Mouse (Mus musculus): ENCODE results near the gene Ttc3. TPM values are rescaled to one million over a fixed set of nuclear protein-coding genes. Genes with fewer than 3 reads are reported as not detected.
"Not testable (repeated sequence)": the region's sequence is repeated elsewhere in the genome, so short reads cannot be mapped to it uniquely, and the experiment has no call there.

The Ttc3 gene
- polyA plus RNA-seq, 1 experiment from 2014 or later = 920 TPM

GRCm38 (mm10) chr16:94335656-94336055, 34.8 kb upstream of the Ttc3 start:
- 43% methylated on average over 5 of the region's 5 CpGs for WGBS
- H3K4me3 ChIP-seq (ENCODE audit: low read length) = no peak overlapping the region
- no peak for ATAC-seq
- no peak overlapping the region for H3K4me2 ChIP-seq (ENCODE audit: low read length)
- H3K36me3 ChIP-seq (ENCODE audit: control insufficient read depth, insufficient read depth, low read length) = no peaks in the 10 kb centered on the region
- no peaks in the 10 kb centered on the region for H3K9me3 ChIP-seq (ENCODE audit: control insufficient read depth, low read length)
- no peak overlapping the region for H3K27ac ChIP-seq (ENCODE audit: low read depth, low read length)
- H3K27me3 ChIP-seq (replicated peaks; ENCODE audit: control insufficient read depth, insufficient read depth, low read length) = no peaks in the 10 kb centered on the region
- no peaks in the 10 kb centered on the region for H3K4me1 ChIP-seq (ENCODE audit: control insufficient read depth, insufficient read depth, low read depth, low read length)
- no peak overlapping the region for H3K9ac ChIP-seq (ENCODE audit: low read depth, low read length)

GRCm38 (mm10) chr16:94339164-94340160, 31.0 kb upstream of the Ttc3 start:
- not testable (repeated sequence) for H3K9me3 ChIP-seq (ENCODE audit: control insufficient read depth, low read length); H3K9ac ChIP-seq (ENCODE audit: low read depth, low read length); H3K4me3 ChIP-seq (ENCODE audit: low read length); ATAC-seq; H3K27ac ChIP-seq (ENCODE audit: low read depth, low read length); H3K4me2 ChIP-seq (ENCODE audit: low read length); H3K27me3 ChIP-seq (replicated peaks; ENCODE audit: control insufficient read depth, insufficient read depth, low read length); H3K36me3 ChIP-seq (ENCODE audit: control insufficient read depth, insufficient read depth, low read length); H3K4me1 ChIP-seq (ENCODE audit: control insufficient read depth, insufficient read depth, low read depth, low read length)
- WGBS = 95% methylated on average over 18 of the region's 22 CpGs

- no peaks in the 10 kb centered on the region for H3K9me3 ChIP-seq (ENCODE audit: control insufficient read depth, low read length)
- peaks cover 9% of the 10 kb centered on the region for H3K4me1 ChIP-seq (ENCODE audit: control insufficient read depth, insufficient read depth, low read depth, low read length)
- H3K27ac ChIP-seq (ENCODE audit: low read depth, low read length) = no peak overlapping the region
- no peaks in the 10 kb centered on the region for H3K27me3 ChIP-seq (replicated peaks; ENCODE audit: control insufficient read depth, insufficient read depth, low read length)
- H3K4me2 ChIP-seq (ENCODE audit: low read length) = no peak overlapping the region
- H3K9ac ChIP-seq (ENCODE audit: low read depth, low read length) = no peak overlapping the region
- H3K4me3 ChIP-seq (ENCODE audit: low read length) = no peak overlapping the region
- ATAC-seq = no peak
- WGBS = 76% methylated on average over 1 of the region's 1 CpGs
- H3K36me3 ChIP-seq (ENCODE audit: control insufficient read depth, insufficient read depth, low read length) = no peaks in the 10 kb centered on the region
These were observed 24.7 kb upstream of the Ttc3 start for GRCm38 (mm10) chr16:94345733-94346132.

GRCm38 (mm10) chr16:94347080-94347731, 23.2 kb upstream of the Ttc3 start:
- Histone ChIP-seq H3K4me1 (ENCODE audit: control insufficient read depth, insufficient read depth, low read depth, low read length) (peaks cover 9% of the 10 kb centered on the region), H3K4me3 (ENCODE audit: low read length) (no peak overlapping the region), H3K9ac (ENCODE audit: low read depth, low read length) (no peak overlapping the region), H3K27me3 (replicated peaks; ENCODE audit: control insufficient read depth, insufficient read depth, low read length) (no peaks in the 10 kb centered on the region), H3K4me2 (ENCODE audit: low read length) (no peak overlapping the region), H3K9me3 (ENCODE audit: control insufficient read depth, low read length) (no peaks in the 10 kb centered on the region), H3K27ac (ENCODE audit: low read depth, low read length) (no peak overlapping the region), H3K36me3 (ENCODE audit: control insufficient read depth, insufficient read depth, low read length) (no peaks in the 10 kb centered on the region)
- ATAC-seq = no peak
- WGBS = 78% methylated on average over 7 of the region's 7 CpGs

- Histone ChIP-seq H3K9me3 (ENCODE audit: control insufficient read depth, low read length) (no peaks in the 10 kb centered on the region), H3K27ac (ENCODE audit: low read depth, low read length) (no peak overlapping the region), H3K4me2 (ENCODE audit: low read length) (no peak overlapping the region), H3K9ac (ENCODE audit: low read depth, low read length) (no peak overlapping the region), H3K4me3 (ENCODE audit: low read length) (no peak overlapping the region), H3K4me1 (ENCODE audit: control insufficient read depth, insufficient read depth, low read depth, low read length) (peaks cover 9% of the 10 kb centered on the region), H3K27me3 (replicated peaks; ENCODE audit: control insufficient read depth, insufficient read depth, low read length) (0 out of 2 replicates have a peak, but pooled peaks cover 3% of the 10 kb centered on the region), H3K36me3 (ENCODE audit: control insufficient read depth, insufficient read depth, low read length) (no peaks in the 10 kb centered on the region)
- no peak for ATAC-seq
- 91% methylated on average over 2 of the region's 2 CpGs for WGBS
These were observed 21.6 kb upstream of the Ttc3 start for GRCm38 (mm10) chr16:94348779-94349178.

GRCm38 (mm10) chr16:94349588-94350286, 20.7 kb upstream of the Ttc3 start:
- Histone ChIP-seq H3K9ac (ENCODE audit: low read depth, low read length) (no peak overlapping the region; the same call in 1 of the 2 replicates), H3K4me2 (ENCODE audit: low read length) (peak overlapping the region; percentile 8; the same call in 1 of the 2 replicates), H3K4me1 (ENCODE audit: control insufficient read depth, insufficient read depth, low read depth, low read length) (peaks cover 9% of the 10 kb centered on the region), H3K27ac (ENCODE audit: low read depth, low read length) (no peak overlapping the region), H3K9me3 (ENCODE audit: control insufficient read depth, low read length) (no peaks in the 10 kb centered on the region), H3K36me3 (ENCODE audit: control insufficient read depth, insufficient read depth, low read length) (no peaks in the 10 kb centered on the region), H3K27me3 (replicated peaks; ENCODE audit: control insufficient read depth, insufficient read depth, low read length) (0 out of 2 replicates have a peak, but pooled peaks cover 3% of the 10 kb centered on the region), H3K4me3 (ENCODE audit: low read length) (no peak overlapping the region)
- WGBS = 53% methylated on average over 11 of the region's 11 CpGs
- ATAC-seq = 0 out of 2 replicates have a peak, but pooled peaks have one; percentile 67

- no peak overlapping the region for H3K4me3 ChIP-seq (ENCODE audit: low read length)
- peaks cover 9% of the 10 kb centered on the region for H3K4me1 ChIP-seq (ENCODE audit: control insufficient read depth, insufficient read depth, low read depth, low read length)
- H3K9ac ChIP-seq (ENCODE audit: low read depth, low read length) = peak overlapping the region; percentile 22; the same call in 1 of the 2 replicates
- ATAC-seq = no peak
- no peaks in the 10 kb centered on the region for H3K9me3 ChIP-seq (ENCODE audit: control insufficient read depth, low read length)
- WGBS = 63% methylated on average over 10 of the region's 10 CpGs
- H3K27ac ChIP-seq (ENCODE audit: low read depth, low read length) = no peak overlapping the region
- H3K27me3 ChIP-seq (replicated peaks; ENCODE audit: control insufficient read depth, insufficient read depth, low read length) = 0 out of 2 replicates have a peak, but pooled peaks cover 3% of the 10 kb centered on the region
- no peak overlapping the region for H3K4me2 ChIP-seq (ENCODE audit: low read length)
- H3K36me3 ChIP-seq (ENCODE audit: control insufficient read depth, insufficient read depth, low read length) = no peaks in the 10 kb centered on the region
These were observed 20.1 kb upstream of the Ttc3 start for GRCm38 (mm10) chr16:94350287-94350677.

- no peak overlapping the region for H3K4me3 ChIP-seq (ENCODE audit: low read length)
- peaks cover 9% of the 10 kb centered on the region for H3K4me1 ChIP-seq (ENCODE audit: control insufficient read depth, insufficient read depth, low read depth, low read length)
- no peaks in the 10 kb centered on the region for H3K36me3 ChIP-seq (ENCODE audit: control insufficient read depth, insufficient read depth, low read length)
- 51% methylated on average over 9 of the region's 9 CpGs for WGBS
- H3K27me3 ChIP-seq (replicated peaks; ENCODE audit: control insufficient read depth, insufficient read depth, low read length) = 0 out of 2 replicates have a peak, but pooled peaks cover 3% of the 10 kb centered on the region
- no peak for ATAC-seq
- no peaks in the 10 kb centered on the region for H3K9me3 ChIP-seq (ENCODE audit: control insufficient read depth, low read length)
- no peak overlapping the region for H3K27ac ChIP-seq (ENCODE audit: low read depth, low read length)
- no peak overlapping the region for H3K4me2 ChIP-seq (ENCODE audit: low read length)
- no peak overlapping the region for H3K9ac ChIP-seq (ENCODE audit: low read depth, low read length)
These were observed 16.0 kb upstream of the Ttc3 start for GRCm38 (mm10) chr16:94354450-94354849.
